Mouse (Mus musculus) stomach, embryonic 16.5 days (tissue): Measurements from ENCODE around the gene Chn1. TPM values are rescaled to one million over a fixed set of nuclear protein-coding genes. Genes with fewer than 3 reads are reported as not detected.

Experiments used
- ATAC-seq: fragments of 200-750 bp; cut with Nextera tagmentation; 2 replicates; pipeline ENCODE4 v1.8.0; 2017; ENCODE audit warnings: moderate number of reproducible peaks, moderate TSS enrichment; ENCODE audit not compliant: insufficient read depth, low FRiP score
- H3K27ac ChIP-seq: fragments of 300-500 bp; sonication (generic); 2 replicates; pipeline ENCODE4 v1.5.1; 2014; ENCODE audit warnings: low read length
- H3K27me3 ChIP-seq: fragments of 300-500 bp; sonication (generic); 2 replicates; pipeline ENCODE4 v1.6.1; 2014; ENCODE audit warnings: low read length, control low read depth, mixed read lengths; ENCODE audit not compliant: control insufficient read depth, insufficient read depth
- H3K36me3 ChIP-seq: fragments of 300-500 bp; sonication (generic); 2 replicates; pipeline ENCODE4 v1.6.1; 2014; ENCODE audit warnings: low read length; ENCODE audit not compliant: control insufficient read depth, insufficient read depth
- H3K4me1 ChIP-seq: fragments of 300-500 bp; sonication (generic); 2 replicates; pipeline ENCODE4 v1.6.1; 2014; ENCODE audit warnings: low read length, control low read depth, mixed read lengths; ENCODE audit not compliant: control insufficient read depth, insufficient read depth
- H3K4me2 ChIP-seq: fragments of 300-500 bp; sonication (generic); 2 replicates; pipeline ENCODE4 v1.6.1; 2014; ENCODE audit warnings: low read depth, low read length, mixed read lengths
- H3K4me3 ChIP-seq: fragments of 300-500 bp; sonication (generic); replicated peaks from 2 replicates; pipeline ENCODE4 v1.5.1; 2014; ENCODE audit warnings: mild to moderate bottlenecking, low read length
- H3K9ac ChIP-seq: fragments of 300-500 bp; sonication (generic); 2 replicates; pipeline ENCODE4 v1.6.1; 2014; ENCODE audit warnings: low read length
- H3K9me3 ChIP-seq: fragments of 300-500 bp; sonication (generic); replicated peaks from 2 replicates; pipeline ENCODE4 v1.6.1; 2016; ENCODE audit warnings: low read length, control low read depth; ENCODE audit not compliant: control insufficient read depth
- WGBS: fragments of 180-500 bp; shearing (Covaris S2); extraction: QIAGEN DNeasy Blood & Tissue Kit; methylation state at CpG from one replicate; pipeline ENCODE4 v1.1.7; 2014; 5-methylcytosine and 5-hydroxymethylcytosine counted together
- polyA plus RNA-seq: library from polyadenylated mRNA; unstranded; fragments of >200 nt; fragmentation: Nextera tagmentation; extraction: Ambion mirVana; gene quantifications from 2 replicates; pipeline ENCODE4 v1.2.1, GENCODE M21; 2015

Gene Chn1
- polyA plus RNA-seq, 1 experiment from 2014 or later, result 13.1 TPM

DNA sequence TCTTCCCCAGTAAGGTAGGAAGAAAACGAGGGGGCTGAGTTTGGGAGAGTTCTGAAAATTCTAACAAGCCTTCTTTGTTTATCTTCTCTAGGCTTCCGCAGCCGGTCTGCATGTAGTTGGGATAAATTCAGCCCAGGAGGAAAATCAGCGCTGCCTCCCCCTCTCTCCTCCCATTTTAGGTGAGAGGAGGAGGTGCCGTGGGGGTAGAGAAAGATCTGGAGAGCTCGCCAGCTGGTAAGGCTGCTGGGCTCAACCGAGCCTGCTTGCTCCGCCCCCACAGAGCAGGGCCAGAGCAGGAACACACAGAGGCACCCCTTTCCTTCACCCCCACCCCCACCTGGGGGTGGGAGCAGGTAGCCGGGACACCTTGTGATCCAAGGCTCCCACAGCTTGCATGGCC is 178.4 kb downstream of the Chn1 start:
- 8% methylated on average over 9 of the region's 9 CpGs for WGBS

DNA sequence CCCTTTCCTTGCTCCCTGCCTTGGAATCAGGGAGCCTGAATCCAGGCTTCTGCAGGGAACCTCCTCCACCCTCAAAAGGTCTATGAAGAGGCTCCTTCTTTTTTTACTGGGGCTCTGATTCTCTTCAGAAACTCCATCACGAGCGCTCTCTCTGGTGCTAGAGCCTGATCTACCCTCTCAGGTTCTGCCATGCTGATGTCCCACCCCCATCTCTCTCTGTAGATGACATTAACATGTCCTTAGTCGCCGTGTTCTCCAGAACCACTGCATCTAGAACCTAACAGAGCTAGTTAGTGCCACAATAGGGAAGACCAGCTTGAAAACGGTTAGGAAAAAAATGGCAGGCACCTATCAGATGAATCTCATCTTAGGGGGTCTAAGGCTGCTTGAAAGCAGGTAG is 178.8 kb downstream of the Chn1 start:
- no peaks in the 10 kb centered on the region for H3K27me3 ChIP-seq
- no peak for ATAC-seq
- H3K27ac ChIP-seq, result peak overlapping the region; percentile 56; the same call in 1 of the 2 replicates
- H3K4me3 ChIP-seq, result peak overlapping the region; percentile 7; the same call in 1 of the 2 replicates
- H3K4me1 ChIP-seq, result peaks cover 10% of the 10 kb centered on the region; the same call in 1 of the 2 replicates
- peak overlapping the region; percentile 49 for H3K4me2 ChIP-seq
- 65% methylated on average over 5 of the region's 5 CpGs for WGBS
- H3K36me3 ChIP-seq, result no peaks in the 10 kb centered on the region
- H3K9me3 ChIP-seq, result no peaks in the 10 kb centered on the region
- H3K9ac ChIP-seq, result no peak overlapping the region

More for the DNA sequence above, 178.4 kb downstream of the Chn1 start:
- Histone ChIP-seq H3K27me3 (no peaks in the 10 kb centered on the region), H3K9ac (no peak overlapping the region), H3K4me3 (peak overlapping the region; percentile 7), H3K9me3 (no peaks in the 10 kb centered on the region), H3K36me3 (no peaks in the 10 kb centered on the region), H3K27ac (peak overlapping the region; percentile 73), H3K4me1 (peaks cover 10% of the 10 kb centered on the region; the same call in 1 of the 2 replicates), H3K4me2 (peak overlapping the region; percentile 49)
- peak; percentile 81; the same call in 1 of the 2 replicates for ATAC-seq

DNA sequence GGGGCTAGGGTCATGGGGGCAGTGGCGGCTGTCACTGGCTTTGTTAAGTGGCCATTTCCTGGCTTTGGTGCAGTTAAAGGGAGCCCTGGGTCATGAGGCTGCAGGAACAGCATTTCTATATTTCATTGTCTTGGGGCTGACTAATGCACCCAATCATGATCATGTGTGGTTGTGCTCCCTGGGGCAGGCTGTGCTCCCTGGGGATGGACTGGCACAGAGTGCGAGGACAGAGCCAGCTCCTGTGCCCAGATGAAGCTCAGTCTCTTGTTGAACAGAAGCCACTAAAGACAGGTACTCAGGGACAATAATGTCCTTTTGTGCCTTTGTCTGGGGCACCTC is 182.1 kb downstream of the Chn1 start:
- no peak for ATAC-seq
- Histone ChIP-seq H3K4me1 (peaks cover 23% of the 10 kb centered on the region; the same call in 1 of the 2 replicates), H3K27me3 (no peaks in the 10 kb centered on the region), H3K27ac (peak overlapping the region; percentile 54; the same call in 1 of the 2 replicates), H3K36me3 (no peaks in the 10 kb centered on the region), H3K9me3 (no peaks in the 10 kb centered on the region), H3K4me2 (no peak overlapping the region), H3K4me3 (no peak overlapping the region), H3K9ac (no peak overlapping the region)
- 55% methylated on average over 2 of the region's 2 CpGs for WGBS

DNA sequence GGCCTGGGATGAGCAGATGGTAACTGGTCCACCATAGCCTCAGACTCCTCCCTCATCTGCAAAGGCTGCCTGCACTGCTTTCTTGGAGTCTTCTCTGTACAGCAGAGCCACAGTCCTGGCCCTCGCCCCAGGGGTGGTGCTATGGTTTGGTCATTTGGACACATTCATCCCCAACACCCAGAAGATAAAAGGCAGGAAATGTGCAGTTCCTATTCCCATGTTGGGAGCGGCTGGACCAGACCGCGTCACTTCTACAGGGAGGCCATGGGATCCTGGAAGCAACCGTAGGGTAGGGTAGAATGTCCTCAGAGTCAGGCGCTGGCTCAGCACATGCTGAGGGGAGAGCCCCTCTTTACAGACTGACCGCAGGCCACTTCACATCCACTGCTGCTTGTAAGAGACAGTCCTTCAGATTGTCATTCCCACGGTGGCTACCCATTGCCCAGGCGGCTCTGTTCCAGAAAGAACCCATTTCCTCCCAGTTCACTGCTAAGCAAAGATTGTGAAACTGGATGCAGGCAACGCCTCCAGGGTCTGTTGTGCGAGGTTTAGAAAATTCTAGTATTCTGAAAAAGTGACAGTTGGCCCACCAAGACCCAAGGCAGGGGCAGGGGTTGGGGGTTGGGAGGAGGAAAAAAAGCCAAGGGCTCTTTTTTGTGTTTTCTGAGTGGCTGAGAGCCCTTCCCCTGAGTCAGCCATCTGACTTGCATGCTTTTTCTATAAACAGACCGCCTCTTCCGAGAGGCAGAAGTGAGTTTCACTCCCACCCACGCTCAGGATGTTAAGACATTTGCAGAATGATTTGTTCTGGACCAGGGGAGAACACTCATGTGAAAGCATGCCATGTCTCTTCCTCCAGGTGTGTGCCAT is 182.7 kb downstream of the Chn1 start:
- H3K27ac ChIP-seq, result peak overlapping the region; percentile 54
- no peaks in the 10 kb centered on the region for H3K36me3 ChIP-seq
- H3K9me3 ChIP-seq, result no peaks in the 10 kb centered on the region
- peaks cover 23% of the 10 kb centered on the region; the same call in 1 of the 2 replicates for H3K4me1 ChIP-seq
- no peaks in the 10 kb centered on the region for H3K27me3 ChIP-seq
- H3K4me3 ChIP-seq, result no peak overlapping the region
- no peak overlapping the region for H3K4me2 ChIP-seq
- H3K9ac ChIP-seq, result no peak overlapping the region
- 53% methylated on average over 14 of the region's 14 CpGs for WGBS
- ATAC-seq, result peak; percentile 12; the same call in 1 of the 2 replicates

DNA sequence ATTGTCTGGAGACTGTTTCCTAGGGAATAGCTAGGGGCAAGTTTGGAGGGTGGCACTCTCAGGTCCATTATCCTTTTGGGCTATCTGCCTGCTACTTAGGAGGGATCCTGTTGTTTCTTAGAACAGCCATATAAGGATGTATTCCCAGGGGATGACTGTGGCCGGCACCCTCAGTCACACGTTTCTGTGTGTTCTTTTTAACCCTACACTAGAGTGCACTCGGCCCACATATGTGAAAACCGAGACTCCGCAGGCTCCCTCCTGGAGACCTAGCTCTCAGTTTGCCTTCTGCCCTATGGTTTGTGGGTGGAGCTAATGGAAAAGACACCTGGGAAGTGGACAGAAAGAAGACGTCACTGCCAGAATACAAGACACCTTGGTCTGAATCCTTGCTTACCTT is 183.9 kb downstream of the Chn1 start:
- H3K27ac ChIP-seq, result no peak overlapping the region; the same call in 1 of the 2 replicates
- ATAC-seq, result no peak
- H3K4me1 ChIP-seq, result peaks cover 20% of the 10 kb centered on the region; the same call in 1 of the 2 replicates
- WGBS, result 49% methylated on average over 6 of the region's 6 CpGs
- no peak overlapping the region for H3K4me2 ChIP-seq
- H3K27me3 ChIP-seq, result no peaks in the 10 kb centered on the region
- no peak overlapping the region for H3K4me3 ChIP-seq
- no peak overlapping the region for H3K9ac ChIP-seq
- H3K9me3 ChIP-seq, result no peaks in the 10 kb centered on the region
- no peaks in the 10 kb centered on the region for H3K36me3 ChIP-seq

DNA sequence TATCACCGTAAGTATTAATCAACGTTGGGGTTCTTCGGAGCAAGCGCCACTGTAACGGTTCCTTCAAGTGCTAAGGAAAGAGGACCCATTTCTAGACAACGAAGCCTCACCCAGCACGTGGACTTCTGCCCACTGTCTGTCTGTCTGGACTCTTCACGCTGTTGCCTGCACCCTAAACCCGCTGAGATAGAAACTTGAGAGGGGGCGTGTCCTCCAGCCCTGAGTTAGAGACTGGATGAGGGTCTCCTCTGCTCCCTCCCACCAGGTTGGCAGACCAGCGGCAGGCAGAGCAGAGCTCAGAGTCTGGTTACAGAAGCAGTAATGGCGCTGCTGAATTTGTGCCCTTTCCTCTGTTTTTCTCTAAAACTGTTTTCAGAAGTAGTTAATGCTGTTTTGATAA is 185.0 kb downstream of the Chn1 start:
- peak overlapping the region; percentile 50 for H3K27ac ChIP-seq
- peak; percentile 48; the same call in 1 of the 2 replicates for ATAC-seq

DNA sequence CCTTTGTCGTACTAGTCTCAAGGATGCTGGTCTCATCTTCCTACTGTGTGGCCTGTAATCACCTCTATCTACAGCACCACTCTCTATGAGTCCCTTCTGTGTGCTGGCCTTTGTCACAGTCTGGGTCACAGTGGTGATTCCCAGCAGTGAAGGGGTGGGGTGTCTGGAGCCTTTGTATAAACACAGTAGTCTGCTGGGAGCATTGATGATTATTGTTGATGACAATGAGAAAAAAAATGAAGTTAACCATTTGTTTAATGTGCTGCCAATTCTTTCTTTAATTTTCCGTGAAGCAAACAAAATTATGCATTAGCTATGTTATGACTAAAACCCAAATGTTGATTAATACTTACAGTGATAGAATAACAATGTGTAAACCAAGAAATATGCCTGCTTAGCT is 186.2 kb downstream of the Chn1 start:
- H3K4me3 ChIP-seq, result no peak overlapping the region
- no peak overlapping the region for H3K4me2 ChIP-seq
- peak overlapping the region; percentile 44; the same call in 1 of the 2 replicates for H3K27ac ChIP-seq
- no peak overlapping the region for H3K9ac ChIP-seq
- peaks cover 20% of the 10 kb centered on the region; the same call in 1 of the 2 replicates for H3K4me1 ChIP-seq
- H3K27me3 ChIP-seq, result no peaks in the 10 kb centered on the region
- no peak for ATAC-seq
- H3K36me3 ChIP-seq, result no peaks in the 10 kb centered on the region
- WGBS, result 50% methylated on average over 2 of the region's 2 CpGs
- no peaks in the 10 kb centered on the region for H3K9me3 ChIP-seq

More for the DNA sequence above, 185.0 kb downstream of the Chn1 start:
- H3K9me3 ChIP-seq, result no peaks in the 10 kb centered on the region
- H3K4me1 ChIP-seq, result peaks cover 20% of the 10 kb centered on the region; the same call in 1 of the 2 replicates
- no peaks in the 10 kb centered on the region for H3K36me3 ChIP-seq
- H3K4me2 ChIP-seq, result peak overlapping the region; percentile 49
- peak overlapping the region; percentile 28; the same call in 1 of the 2 replicates for H3K9ac ChIP-seq
- 9% methylated on average over 12 of the region's 12 CpGs for WGBS
- no peak overlapping the region; the same call in 1 of the 2 replicates for H3K4me3 ChIP-seq
- H3K27me3 ChIP-seq, result no peaks in the 10 kb centered on the region

DNA sequence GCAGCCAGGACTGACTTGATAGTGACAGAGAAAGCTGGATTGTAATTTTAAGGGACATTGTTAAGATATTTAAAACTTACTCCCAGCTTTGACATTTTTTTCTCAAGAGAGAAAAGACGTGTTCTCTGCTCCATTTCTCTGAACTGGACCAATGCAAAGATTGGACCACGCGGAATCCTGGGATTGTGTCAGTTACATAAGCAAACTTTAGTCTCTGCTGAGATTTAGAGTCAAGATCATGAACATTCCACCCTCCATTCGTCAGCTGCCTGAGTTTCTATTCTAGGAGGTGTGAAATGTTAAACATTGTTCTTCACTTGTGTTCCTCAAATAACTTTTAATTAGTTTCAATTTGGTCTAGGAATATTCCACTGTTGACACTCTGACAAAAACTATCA is 188.0 kb downstream of the Chn1 start:
- 53% methylated on average over 4 of the region's 4 CpGs for whole genome bisulfite sequencing
- no peak for ATAC-seq
- H3K27me3 ChIP-seq, result no peaks in the 10 kb centered on the region
- H3K4me2 ChIP-seq, result no peak overlapping the region
- H3K9ac ChIP-seq, result no peak overlapping the region
- no peak overlapping the region for H3K4me3 ChIP-seq
- no peak overlapping the region for H3K27ac ChIP-seq
- H3K4me1 ChIP-seq, result peaks cover 15% of the 10 kb centered on the region; the same call in 1 of the 2 replicates
- no peaks in the 10 kb centered on the region for H3K9me3 ChIP-seq
- H3K36me3 ChIP-seq, result no peaks in the 10 kb centered on the region
